Mouse (Mus musculus) A20 (cell line): ENCODE measurements around the gene Gpx5.
"Not testable (repeated sequence)": the region's sequence is repeated elsewhere in the genome, so short reads cannot be mapped to it uniquely, and the experiment has no call there.

Experiments used
- DNase-seq: peaks from one replicate; pipeline ENCODE4 v3.0.0-alpha.2; 2011; ENCODE audit warnings: low read depth, low spot score

The Gpx5 gene

DNA sequence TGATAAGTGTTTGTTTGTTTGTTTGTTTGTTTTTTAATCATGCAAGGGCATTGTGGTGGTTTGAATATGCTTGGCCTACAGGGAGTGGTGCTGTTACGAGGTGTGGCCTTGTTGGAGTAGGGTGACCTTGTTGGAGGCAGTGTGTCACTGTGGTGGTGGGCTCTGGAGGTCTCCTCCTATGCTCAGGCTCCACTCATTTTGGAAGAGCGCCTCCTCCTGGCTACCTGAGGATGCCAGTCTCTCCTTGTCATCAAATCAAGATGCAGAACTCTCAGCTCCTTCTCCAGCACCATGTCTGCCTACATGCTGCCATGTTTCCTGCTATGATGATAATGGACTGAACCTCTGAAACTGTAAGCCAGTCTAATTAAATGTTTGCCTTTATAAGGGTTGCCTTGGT lies 26.8 kb downstream of the Gpx5 start:
- DNase-seq = no peak

DNA sequence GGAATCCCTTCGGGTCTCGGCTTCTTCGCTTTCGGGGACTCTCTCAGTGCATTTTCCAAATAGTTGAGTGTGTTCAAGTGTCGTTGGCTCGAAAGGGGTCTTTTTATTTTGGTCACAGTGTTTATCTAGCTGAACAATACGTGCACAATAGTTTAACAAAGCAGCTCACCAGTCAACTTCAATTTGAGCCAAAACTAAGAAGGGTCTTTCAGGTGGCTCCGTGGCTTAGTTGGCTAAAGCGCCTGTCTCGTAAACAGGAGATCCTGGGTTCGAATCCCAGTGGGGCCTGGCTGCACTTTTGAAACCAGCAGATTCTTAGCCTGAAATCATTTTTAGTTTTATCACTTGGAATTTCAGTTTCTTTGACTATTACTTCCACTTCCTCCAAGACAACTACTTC lies 28.2 kb downstream of the Gpx5 start:
- no peak for DNase-seq

DNA sequence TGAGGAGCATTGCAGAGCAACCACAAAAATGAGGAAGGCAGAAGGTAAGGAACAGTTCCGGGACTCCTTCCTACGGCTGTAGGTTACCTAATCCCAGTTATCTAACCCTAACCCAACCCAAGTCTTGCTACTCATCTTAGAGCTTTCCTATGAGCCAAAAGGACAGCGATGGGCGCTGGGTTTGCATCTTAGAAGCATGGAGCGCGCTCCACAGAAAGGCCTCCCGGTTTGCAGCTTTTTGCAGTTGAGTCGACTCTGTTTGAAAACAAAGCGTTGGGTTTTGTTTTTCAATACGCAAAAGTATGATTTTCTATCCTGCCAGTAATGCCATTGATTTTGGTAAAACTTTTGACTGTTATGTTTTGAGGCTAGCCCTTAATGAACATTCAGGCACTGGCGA lies 28.6 kb downstream of the Gpx5 start:
- DNase-seq = no peak

DNA sequence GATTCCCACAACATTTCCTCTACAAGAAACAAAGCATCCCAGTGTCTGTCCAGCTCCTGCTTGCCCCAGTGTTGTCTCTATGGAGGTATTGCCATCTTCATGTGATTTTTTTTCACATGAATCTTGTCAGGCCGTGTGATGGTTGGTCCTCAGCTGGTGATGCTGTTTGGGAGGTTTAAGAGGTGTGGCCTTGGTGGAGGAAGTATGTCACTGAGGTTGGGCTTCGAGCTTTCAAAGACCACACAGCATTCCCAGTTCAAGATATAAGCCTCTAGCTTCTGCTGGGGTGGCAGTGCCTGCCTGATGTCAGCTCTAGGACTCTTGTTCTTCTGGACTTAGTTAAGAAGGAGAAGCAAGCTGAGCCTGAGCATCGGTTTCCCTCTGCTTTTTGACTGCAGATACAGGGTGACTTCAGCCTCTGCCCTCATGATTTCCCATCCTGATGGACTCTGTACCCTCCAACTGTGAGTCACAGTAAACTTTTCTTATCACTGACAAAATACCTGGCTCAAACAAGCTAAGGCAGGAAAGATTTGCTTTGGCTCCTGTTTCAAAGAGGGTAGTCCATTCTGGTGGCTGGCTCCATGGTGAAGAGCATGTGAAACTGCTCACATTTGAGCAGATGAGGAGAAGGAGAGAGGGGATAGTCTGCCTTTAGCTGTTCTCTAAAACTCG lies 29.6 kb downstream of the Gpx5 start:
- DNase-seq = no peak

DNA sequence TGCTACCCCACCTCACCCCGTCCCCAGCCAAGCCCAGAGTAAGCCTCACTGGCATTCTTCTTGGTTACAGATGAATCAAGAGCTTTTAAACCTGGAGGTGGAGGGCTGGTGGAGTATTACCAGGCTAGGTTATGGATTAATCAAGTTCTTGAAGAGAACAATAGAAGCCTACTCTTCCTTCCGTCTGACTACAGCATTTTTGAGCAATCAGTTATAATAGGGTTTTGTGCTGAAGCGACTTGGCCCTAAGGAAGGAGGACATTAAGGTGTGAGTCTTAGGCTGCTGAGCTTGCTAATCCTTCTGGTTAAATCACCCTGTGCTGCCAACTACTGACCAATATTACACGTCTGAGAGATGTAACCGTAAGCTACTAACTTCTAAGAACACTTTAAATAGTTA lies 32.2 kb downstream of the Gpx5 start:
- peak; percentile 49 for DNase-seq

DNA sequence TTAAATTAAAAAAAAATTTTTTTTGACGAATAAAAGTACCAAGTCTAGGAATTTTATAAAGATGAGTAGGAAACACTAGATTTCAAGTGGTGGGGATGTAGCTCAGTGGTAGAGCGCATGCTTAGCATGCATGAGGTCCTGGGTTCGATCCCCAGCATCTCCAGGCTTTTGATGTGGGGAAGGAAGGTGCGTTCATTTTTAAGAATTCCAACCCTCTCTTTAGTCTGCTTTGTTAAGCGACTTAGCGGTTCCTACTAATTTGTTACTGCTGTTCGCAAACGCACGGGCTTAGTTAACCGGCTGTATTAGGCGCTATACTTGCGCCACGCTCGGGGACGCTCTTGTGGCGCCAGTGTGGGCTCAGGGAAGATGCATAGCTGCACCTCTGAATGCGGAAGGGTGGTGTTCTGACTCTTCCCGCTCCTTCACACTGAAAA lies 32.8 kb downstream of the Gpx5 start:
- DNase-seq = peak; percentile 84

DNA sequence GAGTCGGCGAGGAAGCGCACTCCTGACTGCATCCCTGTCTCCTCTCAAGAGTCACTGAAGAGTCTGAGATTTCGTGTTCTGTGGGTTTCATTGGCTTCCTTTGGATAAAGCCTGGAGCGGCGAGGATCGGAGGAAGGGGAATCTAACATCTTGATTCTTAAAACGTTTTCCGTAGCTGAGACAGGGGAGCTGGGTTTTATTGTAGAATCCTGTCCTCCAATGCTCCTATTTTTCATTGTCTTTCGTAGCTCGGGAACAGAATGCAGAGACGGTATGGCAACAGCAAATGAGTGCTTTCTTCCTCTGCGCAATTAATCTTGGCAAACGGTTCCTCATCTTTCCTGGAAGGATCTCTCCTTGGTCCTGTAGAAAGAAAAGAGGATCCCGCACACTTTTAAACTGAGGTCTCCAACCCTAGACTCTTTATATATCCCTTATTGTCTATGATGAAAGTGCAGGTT lies 33.3 kb downstream of the Gpx5 start:
- DNase-seq = peak; percentile 40

DNA sequence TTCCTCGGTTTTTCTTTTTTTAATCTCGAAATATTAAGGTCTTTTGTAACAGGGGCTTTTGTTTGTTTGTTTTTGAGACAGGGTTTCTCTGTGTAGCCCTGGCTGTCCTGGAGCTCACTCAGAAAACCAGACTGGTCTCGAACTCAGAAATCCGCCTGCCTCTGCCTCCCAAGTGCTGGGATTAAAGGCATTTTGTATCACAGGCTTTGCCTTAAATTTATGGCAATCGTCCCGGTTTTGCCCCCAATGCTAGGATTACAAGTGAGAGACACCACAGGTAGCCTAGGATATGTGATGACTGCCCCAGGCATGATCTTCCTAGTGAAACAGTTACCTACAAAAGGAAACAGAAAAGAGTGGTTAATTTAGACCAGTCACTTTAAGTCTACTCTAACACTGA lies 34.0 kb downstream of the Gpx5 start:
- no peak for DNase-seq

DNA sequence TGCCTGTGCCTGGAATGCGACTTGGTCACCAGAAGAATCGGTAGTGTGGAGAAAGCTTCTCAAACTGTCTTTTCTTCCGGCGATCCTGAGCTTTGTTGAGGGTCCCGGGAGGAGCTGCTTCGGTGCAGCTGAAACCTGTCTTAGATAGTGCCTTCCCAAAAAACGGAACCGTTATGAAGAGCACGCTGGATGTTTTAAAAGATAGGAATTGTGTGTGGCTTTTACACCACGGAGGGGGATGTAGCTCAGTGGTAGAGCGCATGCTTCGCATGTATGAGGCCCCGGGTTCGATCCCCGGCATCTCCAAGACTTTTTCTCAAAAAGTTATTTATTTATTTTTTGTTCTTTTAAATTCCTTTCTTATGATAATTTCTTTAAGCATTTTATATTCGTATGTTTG lies 38.5 kb downstream of the Gpx5 start:
- DNase-seq = peak; percentile 58

DNA sequence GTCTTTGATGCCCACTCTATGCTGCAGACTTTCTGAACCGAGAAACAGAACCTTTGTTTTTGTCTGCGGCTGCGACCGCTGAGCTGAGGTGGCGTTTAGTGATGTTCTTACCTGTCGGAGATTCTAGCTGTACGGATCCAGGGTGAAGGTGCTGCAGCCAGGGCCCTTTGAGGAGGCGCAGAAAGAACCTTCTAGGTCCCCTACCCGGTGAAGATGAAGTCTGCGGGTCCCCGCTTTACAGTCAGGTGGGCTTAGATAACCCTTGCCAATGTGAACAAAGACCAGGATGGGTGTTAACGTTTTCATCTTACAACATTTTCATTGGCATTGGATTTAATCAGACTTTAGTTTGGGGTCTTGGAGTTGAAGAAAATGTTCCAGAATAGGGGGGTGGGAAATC lies 39.0 kb downstream of the Gpx5 start:
- DNase-seq = no peak

DNA sequence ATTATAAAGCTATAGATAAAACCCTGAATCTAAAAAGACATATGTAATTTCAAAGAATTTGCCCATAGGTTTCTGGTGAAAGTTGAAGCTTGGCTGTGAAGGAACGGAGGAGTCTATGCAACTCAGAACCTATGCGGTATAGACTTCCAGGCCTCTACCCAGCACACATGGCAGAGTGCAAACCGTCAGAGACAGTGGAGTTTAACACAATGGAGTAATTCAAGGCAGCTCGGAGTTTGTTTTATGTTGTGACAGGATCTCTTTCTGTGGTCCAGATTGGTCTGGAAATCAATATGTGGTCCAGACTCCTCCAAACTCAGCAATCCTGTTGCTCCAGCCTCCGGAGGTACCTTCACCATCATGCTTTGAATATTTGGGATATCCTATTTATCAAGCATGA lies 39.5 kb downstream of the Gpx5 start:
- DNase-seq = no peak

DNA sequence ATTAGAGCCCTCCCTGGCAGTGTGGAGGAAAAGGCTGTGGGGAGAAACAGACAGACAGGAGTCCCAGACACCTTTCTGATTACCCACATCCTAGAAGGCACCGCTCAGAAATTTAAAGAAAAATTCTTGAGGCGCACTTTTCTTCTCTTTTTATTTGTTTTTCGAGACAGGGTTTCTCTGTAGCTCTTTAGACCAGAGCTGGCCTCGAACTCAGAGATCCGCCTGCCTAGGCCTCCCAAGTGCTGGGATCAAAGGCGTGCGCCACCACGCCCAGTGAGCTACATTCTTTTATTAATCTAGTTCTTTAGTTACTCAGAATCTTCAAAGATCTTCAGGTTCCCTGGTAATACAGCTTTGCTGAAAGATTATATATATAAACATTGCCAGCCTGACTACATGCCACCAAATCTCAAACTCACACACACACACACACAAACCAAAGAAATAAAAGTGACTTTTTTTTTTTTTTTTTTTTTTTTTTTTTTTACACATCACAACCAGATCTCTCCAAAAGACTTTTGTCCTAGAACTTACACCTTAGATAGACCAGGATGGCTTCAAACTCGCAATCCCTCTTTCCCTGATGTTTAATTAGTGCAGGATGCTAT lies 42.4 kb downstream of the Gpx5 start:
- DNase-seq = no peak

DNA sequence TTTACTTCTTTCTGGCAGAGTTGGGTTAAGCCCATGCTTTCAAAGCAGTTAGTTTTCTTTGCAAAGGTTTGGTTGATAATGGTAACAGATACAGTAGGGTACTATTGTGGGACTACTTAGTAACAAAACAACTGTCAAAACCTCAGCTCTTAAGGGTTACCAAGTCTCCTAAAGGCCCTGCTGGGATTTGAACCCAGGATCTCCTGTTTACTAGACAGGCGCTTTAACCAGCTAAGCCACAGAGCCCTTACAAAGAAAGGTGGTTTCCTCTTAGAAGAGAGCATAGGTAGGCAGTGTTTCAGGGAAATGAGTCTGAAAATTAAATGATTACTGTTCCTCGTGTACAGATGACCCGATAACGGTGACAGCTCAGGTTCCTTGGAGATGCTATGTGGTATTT lies 43.5 kb downstream of the Gpx5 start:
- DNase-seq = peak; percentile 62

DNA sequence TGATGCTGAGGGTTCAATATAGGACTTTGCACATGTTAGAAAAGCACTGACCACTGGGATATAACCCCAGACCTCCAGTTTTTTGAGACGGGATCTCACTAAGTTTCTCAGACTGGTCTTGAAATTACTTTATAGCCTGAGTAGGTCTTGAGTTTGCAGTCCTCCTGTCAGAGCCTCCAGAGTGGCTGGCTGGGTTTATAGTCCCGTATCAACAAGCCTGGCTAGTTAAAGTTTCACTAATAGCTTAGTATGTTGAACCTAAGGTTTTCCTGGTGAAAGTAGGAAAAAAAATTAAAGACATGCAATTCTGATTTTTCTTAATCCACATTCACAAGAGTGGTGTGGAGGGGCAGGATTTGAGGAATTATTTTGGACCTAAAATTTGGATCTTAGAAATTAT lies 46.3 kb downstream of the Gpx5 start:
- DNase-seq = no peak

DNA sequence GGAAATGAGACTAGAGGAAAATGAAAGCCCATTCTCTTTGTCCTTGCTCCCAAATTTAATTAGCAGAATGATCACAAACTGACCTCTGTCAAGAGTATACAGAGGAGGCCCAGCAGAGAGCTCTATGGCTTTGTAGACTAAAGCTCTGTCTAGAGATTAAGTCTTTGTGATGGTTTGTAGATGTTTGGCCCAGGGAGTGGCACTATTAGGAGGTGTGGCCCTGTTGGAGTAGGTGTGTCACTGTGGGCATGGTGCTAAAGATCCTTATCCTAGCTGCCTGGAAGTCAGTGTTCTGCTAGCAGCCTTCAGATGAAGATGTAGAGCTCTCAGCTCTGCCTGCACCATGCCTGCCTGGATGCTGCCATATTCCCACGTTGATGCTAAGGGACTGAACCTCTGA lies 47.6 kb downstream of the Gpx5 start:
- not testable (repeated sequence) for DNase-seq

DNA sequence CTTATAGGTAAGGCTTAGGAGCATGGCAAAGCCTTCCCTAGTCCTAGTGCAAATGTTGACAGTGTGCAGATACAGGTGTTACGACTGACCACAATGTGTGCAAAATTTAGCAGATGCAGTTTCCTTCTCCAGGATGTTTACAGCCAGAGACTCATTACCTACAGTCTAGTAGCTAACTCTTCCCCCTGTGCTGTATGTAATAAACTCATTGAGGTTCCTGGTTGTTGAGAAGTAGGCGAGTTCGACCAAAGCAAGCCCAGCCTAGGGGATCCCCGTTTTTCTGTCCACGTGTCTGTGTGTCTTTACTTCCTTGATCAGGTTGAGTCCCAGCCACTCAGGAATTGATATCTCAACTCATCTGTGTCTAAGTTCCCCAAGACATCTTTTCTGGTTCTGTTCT lies 48.4 kb downstream of the Gpx5 start:
- DNase-seq = peak; percentile 50

DNA sequence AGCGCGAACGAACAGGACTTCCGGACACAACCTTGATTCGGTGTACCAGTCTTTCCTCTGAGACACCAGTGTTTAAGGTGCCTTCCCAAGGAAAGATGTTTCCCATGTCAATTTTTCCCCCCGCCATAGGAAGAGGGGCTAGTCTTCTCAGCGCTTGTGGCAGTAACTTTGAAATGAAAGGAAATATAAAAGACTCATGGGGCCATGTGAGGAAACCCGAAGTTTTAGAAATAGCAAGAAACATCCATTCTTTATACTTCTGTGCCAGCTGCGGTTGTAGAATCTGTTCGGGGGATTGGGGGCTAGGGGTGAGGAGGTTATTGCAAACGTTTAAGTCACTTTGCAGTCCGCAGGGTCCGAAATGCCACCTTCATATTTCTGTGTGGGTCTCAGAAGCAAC lies 49.3 kb downstream of the Gpx5 start:
- DNase-seq = peak; percentile 64

DNA sequence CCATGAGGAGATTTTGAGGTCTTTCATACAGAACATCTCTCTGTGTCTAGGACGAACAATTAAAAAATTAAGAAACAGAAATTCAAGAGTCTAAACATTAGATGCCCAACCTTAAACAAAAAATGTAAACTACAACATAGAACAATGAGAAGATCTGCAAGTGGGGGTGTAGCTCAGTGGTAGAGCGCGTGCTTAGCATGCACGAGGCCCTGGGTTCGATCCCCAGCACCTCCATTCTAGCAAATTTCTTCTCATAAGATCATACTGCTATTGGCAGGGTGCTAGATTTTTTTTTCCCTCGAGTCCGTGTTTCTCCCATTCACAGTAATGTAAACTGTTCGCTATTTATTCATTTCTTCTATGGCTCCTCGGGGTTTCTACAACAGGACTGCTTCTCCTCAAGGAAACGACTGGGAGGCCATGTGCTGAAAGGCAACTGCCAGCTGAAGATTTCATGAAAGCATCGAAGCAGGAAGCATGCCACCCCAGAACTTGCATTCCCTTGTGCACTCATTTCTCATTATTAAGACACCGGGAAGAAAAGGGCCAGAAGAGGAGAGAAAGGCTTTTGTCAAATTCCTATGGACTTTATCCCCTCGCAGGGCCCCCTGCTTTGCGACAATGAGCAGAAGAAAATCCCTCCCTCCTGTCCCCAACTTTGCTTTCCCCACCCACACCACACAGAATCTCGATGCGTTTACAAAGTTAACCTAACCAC lies 50.0 kb downstream of the Gpx5 start:
- peak; percentile 87 for DNase-seq

DNA sequence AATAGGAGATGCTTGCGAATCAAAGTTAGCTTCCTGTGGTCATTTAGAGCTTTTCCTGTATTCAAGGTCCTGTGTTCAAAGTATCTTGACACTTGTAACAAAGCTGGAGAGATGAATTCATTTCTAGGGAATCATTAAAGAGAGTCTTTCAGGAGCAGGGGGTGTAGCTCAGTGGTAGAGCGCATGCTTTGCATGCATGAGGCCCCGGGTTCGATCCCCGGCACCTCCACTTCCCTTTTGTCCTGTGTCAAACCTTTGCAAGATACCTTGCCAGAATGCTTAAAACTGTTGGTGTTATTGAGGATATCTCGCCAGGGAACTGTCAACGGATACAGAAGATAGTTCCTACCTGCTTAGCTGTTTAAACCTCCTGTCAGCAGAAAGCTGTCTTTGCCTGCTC lies 51.7 kb downstream of the Gpx5 start:
- DNase-seq = peak; percentile 82

DNA sequence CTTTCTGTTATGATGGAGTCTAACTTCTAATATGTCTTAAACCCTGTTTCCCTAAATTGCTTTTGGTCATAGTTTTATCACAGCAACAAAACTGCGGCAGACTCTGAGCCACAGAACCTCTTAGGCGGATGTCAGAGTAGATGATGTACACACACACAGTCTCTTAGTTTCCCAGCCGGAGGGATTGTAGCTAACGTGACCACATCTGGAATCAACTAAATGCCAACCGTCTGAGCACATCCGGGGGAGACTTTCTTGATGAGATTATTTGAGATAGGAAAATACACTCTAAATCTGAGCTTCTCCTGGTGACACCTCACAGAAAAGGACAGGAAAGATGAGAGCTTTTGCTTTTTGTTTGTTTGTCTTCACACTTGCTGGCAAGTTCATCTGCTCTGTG lies 55.4 kb downstream of the Gpx5 start:
- no peak for DNase-seq

DNA sequence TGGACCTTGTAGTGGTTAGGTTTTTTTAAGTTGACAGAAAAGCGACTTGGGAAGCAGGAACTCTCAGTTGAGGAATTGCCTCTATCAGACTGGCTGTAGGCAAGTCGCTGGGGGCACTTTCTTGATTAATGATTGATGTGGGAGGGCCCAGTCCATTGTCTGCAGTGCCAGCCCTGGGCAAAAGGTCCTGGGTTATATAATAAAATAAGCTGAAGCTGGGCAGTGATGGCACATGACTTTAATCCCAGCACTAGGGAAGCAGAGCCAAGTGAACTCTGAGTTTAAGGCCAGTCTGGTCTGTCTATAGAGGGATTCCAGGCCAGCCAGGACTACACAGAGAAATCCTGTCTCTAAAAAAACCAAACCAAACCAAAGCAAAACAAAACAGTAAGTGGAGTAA lies 55.8 kb downstream of the Gpx5 start:
- DNase-seq = no peak
